Mouse (Mus musculus): ENCODE data around the gene Pacsin2.

DNA sequence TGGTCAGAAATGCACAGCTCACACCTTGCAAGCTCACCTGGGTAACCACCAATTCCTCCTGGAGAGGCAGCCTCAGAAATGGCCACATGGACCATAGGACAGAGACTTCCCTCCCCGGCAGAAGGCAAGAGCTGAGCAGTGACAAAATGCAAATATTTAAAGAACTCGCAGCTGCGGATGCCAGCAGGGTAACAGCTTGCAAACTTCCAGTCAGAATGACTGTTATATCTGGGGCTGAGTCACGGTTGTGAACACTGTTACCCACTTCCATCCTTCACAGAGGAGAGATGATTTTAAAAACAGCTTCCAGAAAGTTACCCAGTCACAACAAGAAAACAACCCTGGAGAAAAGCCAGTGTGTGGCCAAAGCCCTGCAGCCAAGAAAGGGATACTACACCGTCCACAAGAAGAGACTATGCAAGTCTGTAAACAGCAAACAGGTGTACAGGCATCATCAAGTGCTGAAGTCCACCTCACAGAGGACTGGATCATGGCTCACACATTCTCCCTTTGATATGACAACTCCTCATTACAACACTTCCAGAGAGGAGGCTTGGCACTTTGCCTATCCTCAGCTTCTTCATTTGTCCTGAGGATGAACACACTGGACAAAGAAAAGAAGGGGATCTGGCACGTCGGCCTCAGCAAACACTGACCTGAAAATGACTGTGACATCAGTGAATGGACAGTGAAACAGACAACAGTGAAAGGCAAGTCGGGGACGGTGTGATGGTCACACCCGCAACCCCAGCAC, 16.4 kb downstream of the Pacsin2 start:
- TF ChIP-seq CTCF (IDR thresholded peaks at IDR 0.05; ENCODE audit: borderline replicate concordance, insufficient read depth, low read depth, low read length) (no peak), POLR2A (IDR thresholded peaks at IDR 0.05; ENCODE audit: borderline replicate concordance, insufficient read depth, low read length) (no peak)

Measured in cerebellum, adult 2 months (tissue).